Mouse (Mus musculus) T-helper 2 cell (primary cell): ENCODE data around the gene Itgb7.

Source experiments
- in situ Hi-C: fragments of 300-600 bp; cut with MboI, MseI; formaldehyde crosslinking; loops from one replicate; pipeline ENCODE4 v1.15.1; 2025; ENCODE audit warnings: high pct_unique_total_duplicates

The Itgb7 gene

DNA sequence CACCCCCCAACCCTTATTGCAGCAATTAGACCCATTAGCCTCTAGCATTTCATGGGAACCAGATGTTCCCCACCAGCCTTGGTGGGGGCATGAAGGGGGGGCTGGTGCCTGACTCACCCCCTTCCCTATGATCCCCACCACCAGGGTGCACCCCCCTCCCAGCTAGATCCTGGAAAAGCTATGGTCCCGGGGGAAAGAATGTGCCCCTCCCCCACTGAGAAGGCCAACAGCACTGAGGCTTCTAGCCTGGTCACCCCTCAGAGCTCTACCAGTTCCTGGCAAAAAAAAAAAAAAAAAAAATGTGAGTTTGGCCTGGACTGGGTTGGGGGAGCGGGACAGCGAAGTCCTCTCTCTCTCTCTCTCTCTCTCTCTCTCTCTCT, 17.1 kb upstream of the Itgb7 start:
- in situ Hi-C loops, result no loop called here

DNA sequence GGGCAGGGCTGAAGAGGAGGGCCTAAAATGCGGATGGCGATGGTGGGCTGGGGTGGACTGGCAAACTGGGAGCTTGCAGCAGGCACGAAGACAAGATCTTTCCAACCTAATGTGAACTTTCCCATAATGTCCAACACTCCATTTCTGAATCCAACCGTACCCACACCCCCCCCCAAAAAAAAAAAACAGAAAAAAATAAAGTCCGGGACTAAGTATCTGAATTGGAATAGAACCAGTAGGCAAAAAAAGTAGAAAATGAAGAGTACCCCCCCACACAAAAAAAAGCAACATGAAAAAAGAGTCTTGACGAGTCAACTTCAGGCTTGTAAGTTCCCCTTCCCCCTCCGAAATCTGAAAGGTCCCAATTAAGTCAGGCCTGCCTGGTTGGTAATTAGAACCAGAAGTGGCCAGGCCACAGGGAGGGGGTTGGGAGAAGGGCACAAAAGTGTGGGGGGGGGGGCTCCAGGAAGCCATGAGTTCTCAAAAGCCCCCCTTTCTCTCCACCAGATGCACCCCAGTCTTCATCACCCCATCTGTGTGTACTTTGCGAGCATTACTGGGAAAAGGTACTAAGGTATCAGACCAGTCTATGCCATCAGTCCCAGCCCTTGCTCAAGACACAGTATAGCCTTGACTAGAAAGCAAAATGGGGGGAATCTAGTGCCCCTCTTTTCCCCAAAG, 16.5 kb upstream of the Itgb7 start:
- in situ Hi-C loops, result no loop called here

DNA sequence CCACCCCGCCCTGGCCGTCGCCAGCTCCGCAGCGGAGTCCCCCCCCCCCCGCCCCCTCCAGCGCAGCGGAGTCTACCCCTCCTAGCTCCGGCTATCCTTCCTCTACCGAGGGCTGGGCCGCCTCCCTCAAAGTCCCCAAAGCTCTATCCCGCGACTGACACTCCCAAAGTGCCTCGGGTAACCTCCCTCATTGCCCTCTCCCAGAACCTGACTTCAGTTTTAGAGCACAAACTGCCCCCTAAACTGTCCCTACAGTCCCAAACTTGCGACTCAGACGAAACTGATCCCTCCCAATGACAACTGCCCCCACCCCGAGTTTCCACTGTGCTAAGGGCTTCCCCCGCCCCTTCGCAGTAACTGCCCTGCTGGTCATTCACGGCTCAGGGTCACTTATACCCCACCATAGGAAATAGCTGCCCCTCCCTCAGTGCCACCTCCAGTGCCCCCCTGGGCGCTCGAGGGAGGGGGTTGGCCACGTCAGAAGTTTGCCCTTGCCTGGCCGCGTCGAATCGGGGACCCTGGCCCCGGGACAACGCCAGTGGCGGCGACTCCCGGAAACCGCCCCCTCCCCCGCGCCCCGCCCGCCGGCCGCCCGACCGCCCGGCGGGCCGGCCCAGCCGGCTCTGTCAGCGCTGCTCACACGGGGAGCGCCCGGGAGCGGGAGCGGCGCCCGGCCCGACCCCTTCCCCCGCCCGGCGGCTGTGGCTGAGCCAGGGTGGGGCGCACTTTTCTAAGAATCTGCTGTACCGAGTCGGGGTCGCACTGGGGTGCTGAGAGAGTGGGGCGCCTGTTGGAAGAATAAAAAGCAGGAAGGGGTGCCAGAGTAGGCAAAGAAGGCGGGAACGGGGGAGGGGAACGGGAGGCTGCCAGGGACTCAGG, 15.7 kb upstream of the Itgb7 start:
- in situ Hi-C loops, result no loop called here

DNA sequence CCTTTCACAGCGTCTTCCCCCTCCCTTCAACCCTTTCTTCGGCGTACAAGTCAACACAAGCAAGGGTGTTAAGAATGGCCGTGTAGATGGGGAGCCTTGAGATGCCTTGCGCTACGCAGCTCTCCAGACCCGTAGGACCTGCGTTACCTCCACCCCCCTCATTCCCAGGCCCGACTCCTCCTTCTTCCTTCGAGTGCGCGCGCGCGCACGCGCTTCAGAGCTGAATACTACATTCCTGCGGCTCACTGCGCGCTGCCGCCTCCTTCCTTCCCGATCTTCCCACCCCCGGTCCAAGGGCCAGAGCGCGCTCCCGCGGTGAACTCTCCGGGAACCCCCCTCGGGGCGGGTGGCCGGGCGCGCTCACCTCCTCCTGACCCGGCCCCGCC, 15.1 kb upstream of the Itgb7 start:
- in situ Hi-C loops, result no loop called here

DNA sequence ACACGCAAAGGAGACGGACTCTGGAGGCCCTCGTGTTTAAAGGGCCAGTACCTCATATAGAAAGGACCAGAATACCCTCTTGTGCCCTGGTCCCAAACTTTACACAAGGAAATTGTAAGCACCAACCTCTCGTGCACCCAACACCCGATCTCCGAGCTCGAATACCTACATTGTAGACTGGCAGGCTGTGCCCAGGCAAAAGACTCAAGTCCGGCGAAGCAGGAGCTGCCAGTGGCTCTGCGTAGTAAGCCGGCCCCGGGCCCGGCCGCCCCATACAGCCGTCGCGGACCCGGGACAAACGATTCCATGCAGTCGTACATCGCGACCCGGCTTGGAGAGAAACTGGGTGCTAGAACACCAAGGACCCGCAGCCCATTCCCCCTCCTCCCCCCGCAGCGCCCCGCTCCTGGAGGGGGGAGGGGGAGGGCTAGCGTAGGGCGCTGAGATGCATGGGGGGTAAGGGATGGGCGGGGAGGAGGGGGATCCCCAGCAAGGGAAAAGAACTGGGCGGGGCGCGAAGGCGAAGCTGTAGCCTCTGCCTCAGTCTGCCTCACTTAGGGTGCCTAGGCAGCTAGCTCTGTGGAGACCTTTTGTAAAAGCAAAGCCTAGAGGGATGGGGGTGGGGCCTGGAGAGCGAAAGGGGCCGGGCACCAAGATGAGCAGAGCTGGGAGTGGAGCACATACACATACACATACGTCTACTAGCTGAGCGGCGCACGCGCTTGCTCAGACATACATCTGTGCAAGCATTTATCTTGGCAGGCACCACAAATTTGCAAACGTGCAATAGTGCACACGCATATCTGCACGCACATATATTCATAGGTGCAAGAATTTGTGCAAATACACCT, 14.4 kb upstream of the Itgb7 start:
- in situ Hi-C loops, result no loop called here

DNA sequence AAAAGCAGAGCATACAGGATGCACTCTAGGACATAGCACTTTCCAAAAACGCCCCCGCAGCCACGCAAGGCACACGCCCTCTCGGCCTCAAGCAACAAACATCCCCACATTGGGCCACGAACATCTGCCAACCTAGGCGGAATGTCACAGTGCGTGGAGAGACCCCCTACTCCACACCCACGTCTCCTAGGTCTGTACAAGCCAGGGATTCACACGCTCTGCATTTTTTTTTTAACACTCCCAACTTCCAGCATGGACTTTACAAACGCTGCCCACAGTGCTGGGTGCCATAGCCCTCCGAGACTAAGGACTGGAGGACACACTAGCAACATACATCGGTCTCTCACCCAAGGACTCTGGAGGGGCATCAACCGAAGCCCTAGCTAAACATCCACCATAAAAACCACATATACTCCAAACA, 13.7 kb upstream of the Itgb7 start:
- in situ Hi-C loops, result no loop called here

DNA sequence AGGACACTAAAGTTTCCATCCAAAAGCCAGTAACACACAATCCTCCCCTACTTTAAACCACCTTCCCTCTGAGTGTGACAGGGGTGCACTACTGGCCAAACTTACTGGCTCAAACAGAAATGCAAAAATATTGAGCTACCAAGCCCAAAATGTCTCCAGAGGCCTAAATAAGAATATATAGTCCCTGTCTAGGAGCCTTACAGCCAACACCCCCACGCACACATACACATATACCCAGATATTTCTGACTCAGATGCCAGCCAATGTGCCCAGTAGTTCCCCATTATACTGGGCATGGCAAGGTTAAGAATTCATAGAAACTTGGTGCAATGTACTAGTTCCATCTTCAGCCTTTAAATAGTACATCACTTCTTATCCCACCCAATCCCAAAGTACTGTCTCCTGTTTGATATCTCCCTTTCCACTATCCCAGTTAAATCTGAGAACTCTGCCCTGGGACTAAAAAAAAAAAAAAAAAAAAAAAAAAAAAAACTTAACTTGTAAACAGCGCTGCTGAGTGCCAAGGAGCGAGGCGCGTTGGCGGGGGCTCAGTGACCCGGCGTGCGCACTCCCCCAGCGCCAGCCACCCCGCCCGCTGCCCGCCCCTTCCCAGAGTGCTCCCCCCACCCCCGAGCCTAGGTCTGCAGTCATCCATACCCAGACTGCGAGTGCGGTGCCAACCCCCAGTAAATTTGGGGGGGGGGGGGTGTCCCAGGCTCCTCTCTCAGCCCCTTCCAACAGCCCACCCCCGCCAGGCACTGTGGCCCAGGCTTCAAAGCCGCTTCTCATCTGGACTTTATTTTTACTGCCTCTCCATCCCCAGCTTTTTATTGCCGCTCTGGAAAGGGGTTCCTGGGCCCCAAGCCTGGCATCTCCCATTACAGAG, 12.8 kb upstream of the Itgb7 start:
- in situ Hi-C loops, result no loop called here

DNA sequence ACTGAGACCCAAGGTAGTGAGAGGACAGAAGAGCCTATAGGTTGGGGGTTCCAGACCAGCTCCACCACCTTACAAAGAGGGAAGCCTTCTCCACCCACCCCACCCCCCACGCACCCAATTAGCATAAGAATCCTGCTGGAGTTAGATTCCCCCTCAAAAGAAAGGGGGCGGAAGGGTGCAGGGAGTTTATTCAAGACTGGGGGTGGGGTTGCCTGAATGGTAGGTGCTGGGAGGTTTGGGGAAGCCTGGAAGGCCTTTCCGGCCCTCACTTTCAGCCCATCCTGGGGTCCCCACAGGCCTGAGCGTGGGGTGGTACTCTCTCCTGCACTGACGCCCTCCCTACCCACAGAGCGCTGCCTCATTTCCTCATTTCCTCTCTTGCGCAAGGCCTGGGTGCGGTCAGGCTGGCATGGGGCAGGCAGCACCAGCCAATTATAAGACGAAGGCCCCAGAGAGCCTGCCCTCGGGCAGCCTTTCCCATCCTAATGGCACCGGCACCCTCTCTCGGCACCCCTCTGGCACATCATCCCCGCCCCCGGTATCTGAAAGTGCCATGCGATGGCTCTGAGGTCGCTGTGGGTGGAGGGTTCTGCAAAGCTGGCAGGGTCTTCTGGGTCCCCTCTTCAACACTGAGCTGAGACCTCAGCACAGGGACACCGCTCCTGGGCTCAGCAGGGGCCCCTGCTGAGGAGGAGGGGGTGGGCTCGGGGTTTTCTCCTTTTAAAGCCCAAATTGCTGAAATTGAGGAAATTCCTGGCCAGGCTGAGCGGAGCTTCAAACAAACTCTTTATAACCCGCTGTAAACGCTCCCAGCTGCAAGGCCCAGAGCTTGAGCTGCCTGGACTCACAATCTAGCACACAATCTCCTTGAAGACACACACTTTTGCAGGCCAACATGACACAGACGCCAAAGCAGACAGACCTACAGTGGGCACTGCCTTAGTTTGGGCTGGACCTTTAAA, 11.8 kb upstream of the Itgb7 start:
- in situ Hi-C loops, result no loop called here

DNA sequence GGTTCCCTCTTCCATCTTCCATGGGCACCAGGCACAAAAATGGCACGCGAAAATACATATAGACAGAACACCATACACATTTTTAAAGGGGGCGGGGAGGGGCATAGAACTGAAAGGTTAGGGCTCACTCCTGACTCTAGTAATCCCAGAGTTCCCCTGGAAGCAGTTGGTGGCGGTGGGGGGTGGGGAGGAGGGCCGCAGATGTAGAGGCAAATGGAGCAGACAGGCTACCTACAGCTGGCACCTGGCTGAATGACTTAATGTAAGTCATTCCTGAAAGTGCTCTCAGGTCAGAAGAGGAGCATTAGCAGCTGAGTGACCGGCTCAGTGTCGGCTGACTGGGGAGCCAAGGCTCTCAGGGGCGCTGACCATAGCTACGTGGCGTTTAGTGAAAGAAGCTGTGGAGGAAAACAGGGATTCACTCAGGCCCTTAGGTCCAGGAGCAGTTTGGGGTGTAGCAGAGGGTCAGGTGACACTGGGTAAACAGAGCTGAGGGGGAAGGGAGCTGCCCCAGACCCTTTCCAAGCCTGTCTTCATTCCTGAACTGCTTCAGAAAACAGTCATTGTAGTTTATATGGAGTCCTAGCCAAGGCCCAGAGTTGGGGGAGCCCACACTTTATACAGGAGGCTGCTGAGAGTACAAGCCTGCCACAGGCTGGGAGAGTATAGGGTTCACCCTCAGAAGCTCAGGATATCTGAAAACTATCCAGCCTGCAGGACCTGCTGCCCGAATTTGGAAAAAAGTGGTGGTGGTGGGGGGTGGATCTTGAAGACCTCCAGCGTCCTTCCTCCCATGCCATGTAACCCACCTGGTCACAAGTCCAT, 10.9 kb upstream of the Itgb7 start:
- in situ Hi-C loops, result no loop called here

DNA sequence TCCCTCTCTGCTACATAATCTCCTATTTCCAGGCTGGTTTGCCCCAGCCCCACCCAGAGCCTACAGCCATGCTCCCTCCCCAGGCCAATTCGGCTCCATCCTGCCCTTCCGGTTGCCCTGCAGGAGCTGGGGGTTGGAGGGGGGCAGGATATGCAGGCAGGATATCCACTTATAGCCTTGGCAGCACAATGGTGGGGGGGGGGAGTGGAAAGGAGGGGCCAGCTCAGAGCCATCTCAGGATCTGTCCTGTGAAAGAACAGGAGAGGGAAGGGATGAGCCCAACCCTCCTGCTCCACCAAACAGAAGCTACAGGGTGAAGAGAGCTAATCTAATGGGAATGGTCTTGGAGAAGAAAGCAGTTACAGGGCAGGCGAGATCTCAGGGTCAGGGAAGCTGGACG, 8.9 kb upstream of the Itgb7 start:
- in situ Hi-C loops, result no loop called here

DNA sequence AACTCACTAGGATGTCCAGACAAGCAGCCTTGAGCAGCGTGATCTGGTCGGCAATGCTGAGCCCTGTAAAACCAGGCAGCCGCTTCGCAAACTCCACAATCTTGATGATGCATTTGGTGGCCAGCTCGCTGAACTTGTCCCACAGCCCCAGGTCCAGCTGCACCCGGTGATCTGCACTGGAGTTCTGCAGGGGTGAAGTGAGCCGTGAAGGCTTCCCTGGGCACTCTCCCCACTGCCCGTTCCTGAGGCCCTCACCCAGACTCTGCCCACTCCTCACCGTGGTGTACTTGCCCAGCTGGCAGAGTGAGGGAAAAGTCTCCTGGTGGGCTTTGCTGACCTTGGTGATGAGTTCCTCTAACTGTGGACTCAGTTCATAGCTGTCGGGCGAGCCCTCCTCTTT, 8.1 kb upstream of the Itgb7 start:
- in situ Hi-C loops, result no loop called here

DNA sequence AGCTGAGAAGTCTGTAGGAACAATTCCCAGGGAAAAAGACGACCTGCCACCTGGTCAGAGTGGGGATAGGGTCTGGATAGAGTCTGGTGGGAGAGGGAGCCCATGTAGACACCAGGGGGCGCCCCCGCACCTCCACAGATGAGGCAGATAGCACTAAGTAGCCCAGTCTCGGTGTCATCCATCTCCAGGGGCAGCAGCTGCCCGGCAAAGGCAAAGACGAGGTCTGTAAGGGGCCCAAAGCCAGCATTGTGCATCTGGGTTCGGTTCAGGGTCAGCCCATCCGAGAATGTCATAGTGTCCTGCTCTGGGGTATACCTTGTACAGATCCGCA, 7.5 kb upstream of the Itgb7 start:
- in situ Hi-C loops, result no loop called here

DNA sequence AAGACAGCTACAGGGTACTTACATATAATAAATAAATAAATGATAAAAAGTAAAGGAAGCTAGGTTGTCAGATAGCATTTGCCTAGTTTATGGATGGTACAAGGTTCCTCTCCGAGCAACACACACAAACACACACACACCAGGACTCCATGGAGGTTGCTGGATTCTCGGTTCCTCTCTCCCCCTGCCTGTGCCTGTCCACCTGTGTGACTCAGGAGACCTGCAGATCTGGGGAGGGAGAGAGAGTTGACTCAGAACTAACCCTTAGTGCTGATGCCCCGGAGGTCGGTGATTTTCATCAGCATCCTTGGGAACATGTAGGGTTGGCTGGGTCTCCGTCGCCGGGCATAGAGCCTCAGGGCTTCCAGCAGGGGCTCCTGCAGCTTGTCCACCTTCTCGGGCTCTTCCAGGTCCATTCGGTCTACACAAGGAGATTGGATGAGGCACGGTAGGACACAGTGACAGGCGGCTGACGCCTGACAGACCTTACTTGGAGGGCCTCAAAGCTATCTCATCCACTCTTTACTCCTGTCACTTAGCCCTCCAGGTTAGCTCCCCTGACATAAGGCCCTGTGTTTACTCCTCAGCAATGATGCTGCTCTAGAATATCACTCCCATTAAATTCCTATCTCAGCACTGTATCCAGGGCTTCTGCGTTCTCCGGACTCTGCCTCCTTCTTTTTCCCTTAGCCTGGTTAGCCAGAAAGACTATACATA, 7.0 kb upstream of the Itgb7 start:
- in situ Hi-C loops, result no loop called here

DNA sequence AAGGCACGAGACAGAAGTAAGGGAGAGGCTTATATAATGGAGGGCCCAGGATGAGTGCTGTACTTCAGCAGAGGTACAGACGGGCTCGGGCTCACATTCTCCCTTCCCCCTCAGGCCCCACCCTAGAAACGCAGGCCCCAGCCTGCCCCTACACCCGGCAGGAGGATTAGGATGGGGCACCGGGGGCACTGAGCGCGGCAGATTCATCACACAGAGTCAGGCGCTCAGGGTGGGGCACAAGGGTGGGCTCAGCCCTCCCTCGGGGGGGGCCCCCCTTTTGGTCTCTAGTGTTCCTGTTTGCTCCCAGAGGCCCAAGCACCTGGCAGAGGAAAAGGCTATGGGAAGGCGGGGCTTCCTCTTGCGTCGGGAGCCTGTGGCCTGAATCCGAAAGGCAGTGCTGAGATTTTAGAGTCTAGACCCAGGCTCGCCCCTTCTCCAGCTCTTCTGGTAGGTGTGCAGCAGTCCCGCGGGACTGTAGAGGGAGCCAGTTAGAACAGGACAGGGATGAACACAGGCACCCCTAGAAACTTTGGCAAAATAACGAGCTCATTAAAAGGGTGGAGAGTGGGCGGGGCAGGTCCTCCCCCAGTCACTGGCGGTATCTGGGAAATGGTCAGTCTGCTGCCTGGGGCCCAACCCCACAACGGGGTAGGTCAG, 3.8 kb upstream of the Itgb7 start:
- in situ Hi-C loops, result no loop called here

DNA sequence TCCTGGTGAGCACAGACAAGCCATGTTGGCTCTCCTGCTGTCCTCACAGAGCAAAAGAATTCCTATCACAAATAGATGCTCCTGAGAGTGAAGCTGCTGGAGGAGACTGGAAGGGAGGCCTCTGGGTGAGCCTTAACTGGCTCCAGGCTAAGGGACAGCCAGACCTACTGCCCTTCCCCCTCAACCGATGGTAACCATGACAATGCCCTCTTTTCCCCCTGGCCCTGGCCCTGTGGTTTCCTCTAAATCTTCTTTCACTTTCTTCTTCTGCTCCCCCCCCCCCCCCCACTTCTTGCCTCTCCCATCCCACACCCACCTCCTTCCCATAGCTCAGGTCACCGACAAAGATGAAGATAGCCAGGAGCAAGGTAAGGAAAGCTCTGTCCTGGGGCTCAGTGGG, 2.2 kb upstream of the Itgb7 start:
- in situ Hi-C loops, result no loop called here

DNA sequence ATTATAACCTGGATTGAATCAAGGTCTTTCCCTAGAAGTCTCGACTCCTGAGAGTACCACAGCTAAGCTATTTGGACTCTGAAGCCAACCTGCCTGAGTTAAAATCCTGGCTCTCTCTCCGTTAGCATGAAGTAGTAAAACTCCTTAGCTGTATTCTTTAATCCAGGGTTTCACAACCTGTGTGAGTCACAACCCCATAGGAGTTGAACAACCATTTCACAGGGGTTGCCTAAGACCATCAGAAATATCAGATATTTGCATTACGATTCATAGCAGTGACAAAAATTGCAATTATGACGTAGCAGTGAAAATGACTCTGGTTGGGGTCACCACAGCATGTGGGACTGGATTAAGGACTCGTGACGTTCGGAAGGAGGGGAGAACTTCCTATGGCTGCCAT, 1.0 kb upstream of the Itgb7 start:
- in situ Hi-C loops, result no loop called here

DNA sequence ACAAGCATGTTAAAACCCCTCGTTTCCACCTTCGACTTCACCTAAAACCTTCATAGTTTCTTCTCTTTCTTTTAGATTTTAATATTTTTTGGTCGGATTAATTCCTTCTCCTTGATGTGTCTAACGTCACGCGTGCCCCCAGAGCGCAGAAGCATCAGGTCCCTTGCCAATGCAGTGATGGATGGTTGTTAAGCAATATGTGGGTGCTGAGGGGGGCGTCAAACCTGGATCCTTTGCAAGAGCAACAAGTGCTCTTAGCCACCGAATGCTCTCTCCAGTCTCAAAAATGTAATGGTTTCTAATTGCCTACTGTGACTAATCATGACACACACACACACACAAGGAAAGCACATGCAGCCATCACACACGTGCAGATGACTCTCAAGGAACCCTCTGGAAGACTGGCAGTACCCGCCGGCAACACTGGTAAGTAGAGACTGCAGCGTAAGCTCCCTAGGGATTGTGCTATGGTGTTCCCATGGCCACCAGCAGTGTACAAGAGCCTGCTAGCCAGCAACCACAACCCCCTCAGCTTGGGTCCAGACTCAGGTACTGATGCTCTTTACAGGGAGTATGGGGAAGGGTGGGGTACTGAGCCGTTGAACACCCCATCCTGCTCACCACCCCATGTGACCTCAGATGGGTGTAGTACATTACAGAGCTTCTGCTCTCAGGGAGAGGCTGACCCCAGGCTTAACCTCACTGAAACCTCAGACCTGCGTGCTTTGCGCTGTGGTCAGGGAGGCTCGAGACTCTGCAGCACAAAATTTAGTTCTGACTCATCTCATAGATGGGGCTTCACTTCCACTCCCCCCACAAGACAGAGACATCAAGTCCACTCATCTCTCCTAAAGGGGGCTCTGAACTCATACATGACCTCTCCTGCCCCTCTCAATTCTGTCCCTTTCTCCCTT, 1.1 kb downstream of the Itgb7 start:
- in situ Hi-C loops, result no loop called here
